Mouse (Mus musculus): ENCODE data around the gene Asb1.
A peak's percentile ranks its signal among the peaks of the same experiment; 100 is the strongest.

The Asb1 gene

DNA sequence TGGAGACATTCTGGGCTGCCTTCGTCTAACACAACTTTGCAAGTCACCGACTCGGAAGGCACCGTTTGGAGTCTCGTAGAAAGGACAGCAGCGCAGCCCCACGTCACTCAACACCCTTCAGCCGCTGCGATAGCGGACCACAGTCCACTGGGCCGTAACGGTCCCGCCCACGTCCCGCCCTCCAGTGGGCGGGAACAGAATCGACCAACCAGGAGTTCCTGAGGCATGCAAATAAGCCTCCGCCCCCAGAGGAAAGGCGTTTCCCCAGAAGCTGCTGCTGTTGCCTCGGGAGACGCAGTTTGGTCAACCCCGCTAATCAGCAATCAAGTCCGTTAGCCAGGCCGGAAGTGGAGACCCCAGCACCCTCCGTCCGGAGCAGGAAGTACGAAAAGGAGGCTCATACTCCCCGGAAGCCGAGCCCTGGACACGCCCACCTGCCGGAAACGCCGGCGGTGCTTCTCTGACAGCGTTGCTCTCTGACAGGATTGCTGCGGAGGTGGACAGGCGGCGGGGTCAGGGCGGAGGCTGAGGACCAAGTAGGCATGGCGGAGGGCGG is at the start of gene Asb1:
Gene Asb1, plus strand, starts transcription at position 274 of the 556 bp plus-strand sequence.
- peak; percentile 99 for DNase-seq (ENCODE audit: low read depth, low spot score)

DNA sequence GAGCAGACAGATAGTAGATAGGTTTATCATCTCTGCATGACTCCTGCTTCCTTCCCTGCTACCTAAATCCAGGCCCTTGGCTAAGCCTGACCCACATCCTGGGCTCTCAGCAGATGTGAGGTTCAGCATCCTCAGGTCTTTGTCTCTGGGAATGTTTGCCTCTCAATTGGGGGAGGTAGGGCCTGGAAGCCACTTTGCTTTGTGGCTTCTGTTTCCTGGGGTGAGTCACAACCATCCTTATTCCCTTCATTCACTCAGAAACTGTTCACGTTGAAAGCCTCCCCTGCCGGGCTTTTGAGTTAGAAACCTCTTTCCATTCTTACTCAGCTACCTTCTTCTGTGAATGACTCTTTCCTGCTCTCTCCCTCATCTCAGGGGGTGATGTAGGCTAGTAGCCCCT is 47.6 kb upstream of the Asb1 start:
- peak; percentile 16 for DNase-seq (ENCODE audit: low read depth, low spot score)

GRCm38 (mm10) chr1:91493938-91494337 is 46.4 kb upstream of the Asb1 start:
- DNase-seq (ENCODE audit: low read depth, low spot score), result peak; percentile 16

DNA sequence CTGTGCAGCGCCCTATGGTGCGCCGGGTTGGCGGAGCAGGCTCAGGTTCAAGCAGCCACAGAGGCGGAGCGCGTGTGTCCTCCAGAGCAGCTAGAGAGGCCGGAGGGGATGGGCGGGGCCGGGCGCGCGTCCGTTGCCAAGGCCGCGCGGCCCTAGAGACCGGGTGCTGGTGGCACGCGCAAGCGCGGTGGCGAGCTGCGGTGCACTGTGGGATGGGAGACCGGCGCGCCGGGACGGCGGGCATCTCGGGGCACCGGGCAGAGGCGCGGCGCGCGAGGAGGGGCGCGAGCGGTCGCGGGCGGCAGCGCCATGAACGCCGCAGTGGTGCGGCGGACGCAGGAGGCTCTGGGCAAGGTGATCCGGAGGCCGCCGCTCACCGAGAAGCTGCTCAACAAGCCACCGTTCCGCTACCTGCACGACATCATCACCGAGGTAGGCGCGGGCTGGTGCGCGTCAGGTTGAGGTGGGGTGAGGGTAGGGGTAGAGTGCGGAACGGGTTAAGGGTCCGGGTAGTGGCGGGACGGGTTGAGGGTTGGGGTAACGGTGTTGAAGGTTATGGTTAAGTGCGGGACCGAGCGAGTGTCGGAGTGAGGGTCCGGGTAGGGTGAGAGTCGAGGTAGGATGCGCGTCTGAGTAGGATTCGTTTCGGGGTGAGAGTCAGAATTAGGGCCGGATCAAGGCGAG is 45.7 kb upstream of the Asb1 start, which contains the start of gene Traf3ip1:
Gene Traf3ip1, plus strand, starts transcription at position 191 of the 684 bp plus-strand sequence.
- peak; percentile 89 for DNase-seq (ENCODE audit: low read depth, low spot score)

DNA sequence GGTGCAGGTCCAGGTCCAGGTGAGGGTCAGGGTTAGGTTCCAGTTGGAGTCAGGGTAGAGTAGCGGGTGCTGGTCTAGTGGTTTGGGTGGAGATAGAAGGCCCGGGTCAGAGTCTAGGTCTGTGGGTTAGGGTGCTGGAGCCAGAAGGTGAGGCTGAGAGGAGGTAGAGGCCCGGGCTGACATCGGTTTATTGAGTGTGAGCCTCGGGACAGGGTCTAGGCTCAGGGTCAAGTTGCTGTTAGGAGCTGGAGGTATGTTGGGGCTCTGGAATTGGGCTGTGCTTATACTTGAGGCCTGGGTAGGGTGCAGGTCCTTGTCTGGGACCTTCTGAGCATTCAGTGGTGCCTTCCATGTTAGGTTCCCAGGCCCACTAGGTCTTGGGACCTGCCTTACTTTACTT is 45.0 kb upstream of the Asb1 start:
- DNase-seq (ENCODE audit: low read depth, low spot score), result no peak

GRCm38 (mm10) chr1:91498579-91498978 is 41.8 kb upstream of the Asb1 start:
- no peak for DNase-seq (ENCODE audit: low read depth, low spot score)

DNA sequence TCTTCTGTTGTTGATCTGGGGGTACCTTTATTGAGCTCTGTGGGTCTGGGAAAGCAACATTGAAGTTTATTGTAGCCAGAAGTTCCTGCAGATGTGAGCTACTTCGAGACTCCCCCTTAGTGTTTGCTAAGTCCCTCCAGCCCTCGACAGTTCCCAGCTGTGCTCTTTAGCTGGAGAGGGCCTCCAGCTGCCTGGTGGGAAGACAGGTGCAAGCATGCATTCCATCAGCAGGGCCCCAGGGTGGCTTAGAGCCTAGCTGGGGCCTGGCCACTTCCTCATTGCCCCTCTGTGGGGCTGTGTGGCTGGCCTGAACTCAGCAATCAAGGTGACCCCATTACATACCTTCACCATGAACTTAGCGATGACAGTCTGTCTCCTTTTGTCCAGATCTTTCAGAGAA is 35.7 kb upstream of the Asb1 start:
- no peak for DNase-seq (ENCODE audit: low read depth, low spot score)

GRCm38 (mm10) chr1:91514916-91515315 is 25.4 kb upstream of the Asb1 start:
- no peak for DNase-seq (ENCODE audit: low read depth, low spot score)

DNA sequence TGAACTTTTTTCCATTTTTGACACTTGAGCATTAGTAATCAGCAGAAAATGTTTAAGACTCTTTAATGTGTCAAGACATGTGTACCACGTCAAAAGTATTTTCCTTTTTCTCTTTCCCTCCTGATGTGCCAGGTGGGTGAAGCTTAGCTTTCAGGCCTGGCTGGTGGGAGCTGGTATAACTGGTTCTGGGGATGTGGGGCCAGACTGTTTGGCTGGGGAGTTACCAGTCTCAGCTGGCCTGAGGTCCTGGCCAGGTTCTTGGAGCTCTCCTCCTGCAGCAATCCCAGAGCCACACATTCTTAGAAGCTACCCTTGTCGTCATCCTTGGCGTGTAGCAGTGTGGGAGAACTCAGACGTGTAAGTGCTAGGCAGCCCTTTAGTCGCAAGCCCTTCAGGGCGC is 24.7 kb upstream of the Asb1 start:
- no peak for DNase-seq (ENCODE audit: low read depth, low spot score)

DNA sequence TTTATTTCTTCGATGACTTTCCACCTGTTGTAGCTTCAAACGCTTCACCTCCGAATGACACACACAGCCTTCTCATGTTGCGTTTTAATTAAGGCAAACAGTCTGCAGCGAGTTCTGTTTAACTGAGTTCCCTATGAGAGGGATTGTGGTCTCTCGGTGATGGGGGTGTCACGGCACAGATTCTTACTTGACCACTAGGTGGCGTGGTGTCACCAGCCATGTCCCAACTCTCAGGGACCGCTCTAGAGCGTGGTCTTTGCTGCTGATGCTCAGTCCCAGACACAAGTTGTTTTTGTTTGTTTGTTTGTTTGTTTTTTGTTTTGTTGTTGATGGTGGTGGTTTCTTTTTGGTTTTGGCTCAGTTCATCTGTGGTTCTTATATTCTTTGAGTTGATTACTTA is 16.6 kb upstream of the Asb1 start:
- peak; percentile 53 for DNase-seq (ENCODE audit: low read depth, low spot score)

DNA sequence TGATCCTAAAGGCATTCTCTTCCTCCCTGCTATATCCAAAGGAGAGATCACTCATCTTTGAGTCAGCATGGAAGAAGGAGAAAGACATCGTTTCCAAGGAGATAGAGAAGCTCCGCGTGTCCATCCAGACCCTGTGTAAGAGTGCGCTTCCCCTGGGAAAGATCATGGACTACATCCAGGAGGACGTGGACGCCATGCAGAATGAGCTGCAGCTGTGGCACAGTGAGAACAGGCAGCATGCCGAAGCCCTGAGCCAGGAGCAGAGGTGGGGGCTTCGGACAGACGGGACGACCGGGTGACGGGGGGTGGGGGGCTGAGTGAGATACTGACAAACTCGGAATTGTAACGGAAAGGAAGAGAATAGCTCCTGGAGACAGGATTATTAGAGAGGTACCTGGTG is 14.5 kb upstream of the Asb1 start:
- DNase-seq (ENCODE audit: low read depth, low spot score), result no peak

DNA sequence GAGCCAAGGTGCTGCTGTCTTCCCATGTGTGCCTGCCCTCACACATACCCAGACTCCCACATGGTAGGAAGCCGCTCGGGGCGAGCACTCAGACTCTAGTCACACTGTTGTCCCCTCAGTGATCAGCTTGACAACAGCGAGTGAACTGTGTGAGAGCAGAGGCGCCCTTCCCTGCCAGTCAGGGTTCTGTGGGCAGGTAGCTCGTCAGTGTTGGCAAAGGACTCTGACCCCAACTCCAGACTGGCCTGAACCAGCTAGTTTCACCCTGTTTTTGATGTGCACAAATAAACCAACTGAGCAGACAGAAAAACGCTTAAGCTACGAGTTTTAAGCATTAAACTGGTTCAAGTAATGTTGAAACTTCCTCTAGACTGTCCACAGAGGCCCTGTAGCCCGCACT is 10.2 kb upstream of the Asb1 start:
- DNase-seq (ENCODE audit: low read depth, low spot score), result no peak

DNA sequence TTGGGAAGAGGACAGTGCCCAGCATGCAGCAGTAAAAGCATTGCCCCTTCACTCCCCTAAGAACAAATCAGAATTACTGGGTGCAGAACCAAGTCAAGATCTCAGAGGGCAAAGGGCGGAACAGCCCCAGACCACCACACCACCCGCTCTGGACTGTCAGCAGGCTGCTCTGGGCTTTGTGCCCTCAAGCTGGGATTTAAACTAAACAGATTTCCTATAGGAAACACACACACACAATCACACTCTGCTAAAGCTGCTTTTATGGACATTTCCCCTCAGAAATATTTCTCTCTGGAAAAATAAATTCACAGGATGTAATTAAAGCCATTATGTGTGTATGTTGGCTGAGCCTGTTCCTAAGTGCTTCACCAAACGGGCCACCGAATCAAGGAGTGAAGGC is 8.1 kb upstream of the Asb1 start:
- no peak for DNase-seq (ENCODE audit: low read depth, low spot score)

DNA sequence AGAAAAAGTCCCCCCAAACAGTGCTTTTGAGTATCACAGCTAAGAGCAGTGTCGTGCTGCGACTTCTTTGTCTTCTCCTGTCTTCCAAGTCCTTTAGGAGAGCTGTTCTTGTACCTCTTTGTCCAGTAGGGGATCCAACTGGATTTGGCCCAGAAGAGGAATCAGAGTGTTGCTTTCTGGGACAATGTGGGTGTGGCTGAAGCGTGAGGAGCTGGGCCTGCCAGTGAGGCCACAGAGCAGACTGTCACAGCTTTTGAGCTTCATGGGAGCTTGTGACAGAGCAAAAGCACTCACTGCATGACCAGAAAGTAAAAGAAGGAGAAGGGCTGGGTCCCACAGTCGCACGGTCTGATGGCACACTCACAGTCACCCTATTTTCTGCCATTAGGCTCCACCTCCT is 7.5 kb upstream of the Asb1 start:
- no peak for DNase-seq (ENCODE audit: low read depth, low spot score)

- no peak for DNase-seq (ENCODE audit: low read depth, low spot score)
Observed at GRCm38 (mm10) chr1:91533483-91533882, 6.9 kb upstream of the Asb1 start.

GRCm38 (mm10) chr1:91533961-91534723 is 6.2 kb upstream of the Asb1 start:
- DNase-seq (ENCODE audit: low read depth, low spot score), result peak; percentile 79

- DNase-seq (ENCODE audit: low read depth, low spot score), result peak; percentile 72
Observed at GRCm38 (mm10) chr1:91537786-91538569, 2.4 kb upstream of the Asb1 start.

GRCm38 (mm10) chr1:91538570-91538929 is 1.8 kb upstream of the Asb1 start:
- DNase-seq (ENCODE audit: low read depth, low spot score), result peak; percentile 23

DNA sequence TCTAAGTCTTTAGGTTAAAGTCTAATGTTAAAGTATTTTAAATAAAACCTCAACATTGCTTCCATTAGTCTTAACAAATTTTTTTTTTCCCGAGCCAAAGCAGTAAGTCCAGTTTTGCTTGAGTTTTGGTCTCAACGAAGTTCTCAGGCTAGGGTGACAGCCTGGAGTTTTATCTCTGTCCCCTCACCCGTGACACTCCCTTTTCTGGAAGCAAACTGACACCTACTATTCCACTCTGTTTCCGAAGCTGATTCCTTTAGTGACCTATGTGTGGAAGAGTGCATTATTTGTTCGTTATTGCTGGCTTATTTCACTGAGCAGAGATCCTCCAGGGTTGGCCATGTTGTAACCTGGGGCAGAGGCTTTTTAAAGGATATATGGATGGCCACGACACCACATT is 1.1 kb upstream of the Asb1 start:
- no peak for DNase-seq (ENCODE audit: low read depth, low spot score)

DNA sequence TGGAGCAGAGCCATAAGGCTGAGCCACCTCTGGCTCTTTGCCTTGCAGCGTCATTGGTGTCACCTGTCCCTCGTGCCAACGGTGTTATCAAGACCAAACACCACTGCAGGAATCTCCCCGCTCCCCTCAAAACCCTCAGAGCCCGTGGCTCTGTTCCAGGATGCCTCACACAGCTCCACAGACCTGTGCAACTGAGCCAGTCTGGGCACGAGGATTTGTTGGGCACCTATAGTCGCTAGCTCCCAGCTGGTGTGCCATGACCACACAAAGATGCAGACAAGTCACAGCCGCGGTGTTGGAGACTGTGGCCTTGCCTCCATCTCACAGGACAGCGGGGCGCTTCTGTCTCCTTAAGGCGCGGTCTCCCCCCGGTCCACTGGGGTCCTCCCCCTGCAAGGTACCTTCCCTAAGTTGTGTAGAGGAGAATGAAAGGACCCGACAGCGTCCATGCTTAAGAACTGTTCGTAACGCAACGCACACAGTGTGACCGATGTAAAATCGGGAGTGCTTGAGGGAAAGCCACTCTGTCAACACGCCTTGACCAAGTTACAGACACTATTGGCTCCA is 557 bp upstream of the Asb1 start:
- no peak for DNase-seq (ENCODE audit: low read depth, low spot score)

GRCm38 (mm10) chr1:91541042-91541592 is 773 bp downstream of the Asb1 start:
- no peak for DNase-seq (ENCODE audit: low read depth, low spot score)

- DNase-seq (ENCODE audit: low read depth, low spot score), result no peak
Observed at GRCm38 (mm10) chr1:91543974-91544373, 3.6 kb downstream of the Asb1 start.
